Mouse (Mus musculus) activated CD4-positive, CD25-positive, alpha-beta regulatory T cell (primary cell): ENCODE results near the gene Insl6. TPM values are rescaled to one million over a fixed set of nuclear protein-coding genes. Genes with fewer than 3 reads are reported as not detected.

Experiments
- polyA plus RNA-seq, 2 experiments: library from polyadenylated mRNA; unstranded; fragments of 100-300 nt; shearing (Covaris generic); gene quantifications; one replicate each; pipeline ENCODE4 v1.2.1; 2017

Insl6 gene
- polyA plus RNA-seq, result 10 to 100 TPM; 17.6 to 18.8 TPM

DNA sequence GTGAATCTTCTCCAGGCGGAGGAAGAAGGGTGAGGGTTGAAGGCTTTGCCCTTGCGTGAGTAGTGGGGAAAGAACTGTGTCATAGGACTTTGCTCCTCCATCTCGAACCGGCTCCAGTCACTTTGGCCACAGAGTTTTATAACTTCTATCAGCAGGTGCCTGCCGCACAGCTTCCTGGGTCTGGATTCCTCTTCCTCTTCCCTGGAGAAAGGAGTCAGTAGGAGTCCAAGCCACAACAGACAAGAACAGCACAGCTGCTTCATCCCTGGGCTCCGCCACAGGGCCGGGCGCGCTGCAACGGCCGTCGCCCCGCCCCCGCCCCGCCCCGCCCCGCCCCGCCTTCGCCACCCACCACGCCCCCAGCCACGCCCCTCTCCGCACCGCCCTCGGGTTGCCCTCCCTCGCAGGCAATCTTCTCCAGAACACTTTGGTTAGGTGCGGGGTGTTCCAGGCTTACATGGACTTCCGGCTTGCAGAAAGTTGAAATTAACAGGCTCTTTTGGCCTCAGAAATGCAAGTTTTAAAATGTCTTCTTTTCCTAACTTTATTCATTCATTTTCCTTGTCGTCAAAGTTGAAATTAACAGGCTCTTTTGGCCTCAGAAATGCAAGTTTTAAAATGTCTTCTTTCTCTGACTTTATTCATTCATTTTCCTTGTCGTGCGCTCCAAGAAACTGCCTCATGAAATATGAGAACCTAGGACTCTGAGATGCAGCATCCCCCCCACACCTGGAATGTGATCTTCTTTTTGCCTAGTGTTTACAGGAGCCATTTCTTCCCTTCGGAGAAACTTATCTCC lies at the start of gene Insl6:
Gene Insl6 (minus strand): TSS at position 304 of the 799 bp plus-strand sequence.

DNA sequence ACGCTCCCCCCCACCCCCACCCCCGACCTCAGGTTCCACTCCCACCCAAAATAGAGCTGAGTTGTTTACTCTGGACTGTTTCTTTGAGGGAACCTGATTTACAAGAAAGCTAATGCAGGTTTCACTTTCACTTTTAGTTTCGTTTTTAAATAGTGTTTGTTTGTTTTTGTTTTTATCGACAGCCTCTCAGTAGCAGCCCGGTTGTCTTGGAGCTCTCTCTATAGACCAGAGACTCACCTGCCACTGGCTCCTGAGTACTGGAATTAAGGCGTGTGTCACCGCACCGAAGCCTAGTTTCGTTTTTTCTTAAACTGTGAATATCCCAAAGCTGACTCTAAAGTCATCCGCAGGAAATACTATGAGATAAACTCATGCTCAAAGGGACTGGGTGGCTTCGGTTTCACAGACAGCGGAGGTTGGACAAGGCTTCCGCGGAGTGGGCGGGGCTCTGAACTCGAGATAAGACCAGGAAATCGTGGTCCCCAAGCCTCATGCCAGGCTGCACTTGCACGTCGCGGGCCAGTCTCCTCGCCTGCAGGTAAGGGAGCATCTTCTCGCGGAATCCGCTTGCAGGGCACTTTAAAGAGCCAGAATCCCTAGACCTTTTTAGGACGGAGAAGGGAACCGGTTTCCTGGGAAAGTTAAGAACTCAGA lies 41.9 kb upstream of the Insl6 start, which contains the start of the genes Plgrkt and Cd274:
Gene Plgrkt (minus strand): TSS at position 422 of the 654 bp plus-strand sequence.
Gene Cd274 (plus strand): TSS at position 487 of the 654 bp plus-strand sequence.

DNA sequence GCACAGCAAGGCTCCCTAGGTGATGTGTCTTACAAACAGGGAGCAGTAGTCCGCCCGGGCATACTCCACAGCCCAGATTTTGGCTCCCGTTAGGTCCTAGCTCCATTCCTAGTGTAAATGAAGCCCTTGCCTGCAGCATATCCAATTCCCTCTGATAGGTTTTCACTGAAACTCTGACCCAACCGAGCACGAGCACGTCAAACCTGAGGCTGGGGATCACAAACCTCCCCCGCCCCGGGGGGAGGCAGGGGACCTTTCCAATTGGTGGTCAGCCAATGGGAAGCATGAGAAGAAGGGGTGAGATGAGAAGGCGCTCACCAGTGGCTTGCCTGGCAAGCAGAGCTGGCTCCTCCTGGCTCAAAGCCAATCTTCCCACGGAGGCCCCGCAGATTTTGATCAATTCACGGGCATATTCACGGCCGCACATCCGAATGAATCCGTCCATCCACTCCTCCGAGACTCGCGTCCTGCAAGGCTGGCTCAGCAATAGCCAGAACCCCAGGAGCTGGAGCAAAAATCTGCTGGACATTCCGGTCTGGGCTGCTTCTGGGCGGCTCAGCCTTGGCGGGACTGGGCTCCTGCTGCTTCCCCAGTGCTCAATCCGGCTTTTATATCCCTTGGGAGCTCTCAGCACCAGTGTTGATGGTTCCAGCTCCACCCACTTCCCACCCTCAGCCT lies 9.1 kb upstream of the Insl6 start, which contains the start of gene Rln1:
Gene Rln1 (minus strand): TSS at position 603 of the 678 bp plus-strand sequence.

Other genes with a start within 250 kb of the Insl6 start
- gene Rcl1, start 224.0 kb downstream of the Insl6 start, polyA plus RNA-seq, result 10 to 100 TPM; 28.5 to 62.0 TPM
- 100 to 1,000 TPM in 1 of 2 experiments, 10 to 100 TPM in 1; 91.4 to 125 TPM for gene Jak2, start 73.5 kb downstream of the Insl6 start, polyA plus RNA-seq
- gene Rln1, start 9.3 kb upstream of the Insl6 start, polyA plus RNA-seq, result under 1 TPM in 1 of 2 experiments, not detected in 1; 0.31 TPM
- 100 to 1,000 TPM; 238 to 244 TPM for gene Plgrkt, start 42.0 kb upstream of the Insl6 start, polyA plus RNA-seq
- 10 to 100 TPM; 31.1 to 53.8 TPM for gene Cd274, start 42.1 kb upstream of the Insl6 start, polyA plus RNA-seq
- gene Pdcd1lg2, start 85.6 kb upstream of the Insl6 start, polyA plus RNA-seq, result 10 to 100 TPM; 11.2 to 22.7 TPM
- 1 to 10 TPM; 6.8 to 9.4 TPM for gene Ric1, start 196.9 kb upstream of the Insl6 start, polyA plus RNA-seq